Mouse (Mus musculus) heart, postnatal 14 days (tissue): ENCODE data around the gene Fat3. TPM values are rescaled to one million over a fixed set of nuclear protein-coding genes. Genes with fewer than 3 reads are reported as not detected.

ENCODE experiments used
- DNase-seq, 2 experiments: peaks; one replicate each; pipeline ENCODE4 v3.0.0; 2021 to 2022
- intact Hi-C: fragments of 180-260 bp; cut with DNase I; formaldehyde crosslinking; loops from one replicate; pipeline ENCODE4 v1.15.1; 2025
- total RNA-seq, 2 experiments: library from RNA; stranded (reverse); gene quantifications; 2 replicates each; pipeline ENCODE4 v1.2.3; 2021

Fat3 gene
- total RNA-seq, 2 experiments from 2014 or later, result 0.57 to 0.88 TPM

- intact Hi-C loops, result no loop called here
- no peak for DNase-seq
Measured at GRCm38 (mm10) chr9:15971393-15971792, 529.7 kb downstream of the Fat3 start.

GRCm38 (mm10) chr9:15964198-15964597, 536.9 kb downstream of the Fat3 start:
- DNase-seq, result no peak
- intact Hi-C loops, result no loop called here

GRCm38 (mm10) chr9:15962886-15963285, 538.2 kb downstream of the Fat3 start:
- intact Hi-C loops, result no loop called here
- no peak for DNase-seq

- intact Hi-C loops, result no loop called here
- no peak for DNase-seq
Measured at GRCm38 (mm10) chr9:15958224-15958787, 542.8 kb downstream of the Fat3 start.

GRCm38 (mm10) chr9:15957816-15958215, 543.3 kb downstream of the Fat3 start:
- intact Hi-C loops, result no loop called here
- no peak for DNase-seq

- intact Hi-C loops, result no loop called here
- no peak for DNase-seq
Measured at GRCm38 (mm10) chr9:15955147-15955782, 545.8 kb downstream of the Fat3 start.

- DNase-seq, result no peak
- intact Hi-C loops, result no loop called here
Measured at GRCm38 (mm10) chr9:15954338-15954704, 546.8 kb downstream of the Fat3 start.

- intact Hi-C loops, result no loop called here
Measured at GRCm38 (mm10) chr9:15953585-15954337, 547.3 kb downstream of the Fat3 start.

GRCm38 (mm10) chr9:15948086-15948485, 553.0 kb downstream of the Fat3 start:
- intact Hi-C loops, result no loop called here
- no peak for DNase-seq

More at GRCm38 (mm10) chr9:15953585-15954337, 547.3 kb downstream of the Fat3 start:
- DNase-seq, result no peak

GRCm38 (mm10) chr9:15944182-15944581, 556.9 kb downstream of the Fat3 start:
- intact Hi-C loops, result no loop called here
- no peak for DNase-seq

- intact Hi-C loops, result no loop called here
- no peak for DNase-seq
Measured at GRCm38 (mm10) chr9:15943486-15944153, 557.5 kb downstream of the Fat3 start.

GRCm38 (mm10) chr9:15941818-15942217, 559.3 kb downstream of the Fat3 start:
- DNase-seq, result no peak
- intact Hi-C loops, result no loop called here

- intact Hi-C loops, result no loop called here
Measured at GRCm38 (mm10) chr9:15940933-15941673, 560.0 kb downstream of the Fat3 start.

GRCm38 (mm10) chr9:15939594-15939993, 561.5 kb downstream of the Fat3 start:
- intact Hi-C loops, result no loop called here
- DNase-seq, result peak in 1 of 2 experiments; percentile 8

More at GRCm38 (mm10) chr9:15940933-15941673, 560.0 kb downstream of the Fat3 start:
- DNase-seq, result no peak

- no peak for DNase-seq
- intact Hi-C loops, result no loop called here
Measured at GRCm38 (mm10) chr9:15937837-15938514, 563.1 kb downstream of the Fat3 start.

- intact Hi-C loops, result no loop called here
- no peak for DNase-seq
Measured at GRCm38 (mm10) chr9:15930928-15931443, 570.1 kb downstream of the Fat3 start.

- intact Hi-C loops, result no loop called here
Measured at GRCm38 (mm10) chr9:15928331-15928730, 572.8 kb downstream of the Fat3 start.

GRCm38 (mm10) chr9:15927378-15928083, 573.6 kb downstream of the Fat3 start:
- intact Hi-C loops, result no loop called here
- DNase-seq, result no peak

More at GRCm38 (mm10) chr9:15928331-15928730, 572.8 kb downstream of the Fat3 start:
- DNase-seq, result no peak

- intact Hi-C loops, result no loop called here
- DNase-seq, result no peak
Measured at GRCm38 (mm10) chr9:15925237-15925636, 575.8 kb downstream of the Fat3 start.
